Mouse (Mus musculus) liver, embryonic 14.5 days (tissue): ENCODE data around the gene Sec16a. TPM values are rescaled to one million over a fixed set of nuclear protein-coding genes. Genes with fewer than 3 reads are reported as not detected.

Experiments used
- ATAC-seq: fragments of 200-750 bp; cut with Nextera tagmentation; 2 replicates; pipeline ENCODE4 v1.8.0; 2017; ENCODE audit warnings: moderate number of reproducible peaks, mild to moderate bottlenecking, moderate library complexity; ENCODE audit not compliant: insufficient read depth
- DNase-seq, 3 experiments: peaks; one replicate each; pipeline ENCODE4 v3.0.0-alpha.2; 2012 to 2013; ENCODE audit warnings: low read depth in 3 of 3, low spot score in 3 of 3
- H3K27ac ChIP-seq: fragments of 300-500 bp; sonication (generic); 2 replicates; pipeline ENCODE4 v1.5.1; 2014; ENCODE audit warnings: moderate library complexity, mild to moderate bottlenecking, control low read depth, inconsistent platforms
- H3K27me3 ChIP-seq: fragments of 300-500 bp; sonication (generic); 2 replicates; pipeline ENCODE4 v1.6.1; 2014; ENCODE audit warnings: mild to moderate bottlenecking, low read length, moderate library complexity; ENCODE audit not compliant: control insufficient read depth, insufficient read depth
- H3K36me3 ChIP-seq: fragments of 300-500 bp; sonication (generic); replicated peaks from 2 replicates; pipeline ENCODE4 v1.6.1; 2014; ENCODE audit warnings: low read depth; ENCODE audit not compliant: control insufficient read depth, insufficient read depth
- H3K4me1 ChIP-seq, 2 experiments: fragments of 200-500 bp in 1 of 2; fragments of 300-500 bp in 1 of 2; sonication (generic) in 1 of 2; replicated peaks; 2 replicates each; pipeline ENCODE4 v1.6.1; 2012 to 2014; ENCODE audit warnings: antibody characterized with exemption in 1 of 2, inconsistent platforms in 1 of 2, low read length in 1 of 2; ENCODE audit not compliant: control insufficient read depth in 2 of 2, insufficient read depth in 2 of 2
- H3K4me2 ChIP-seq: fragments of 300-500 bp; sonication (generic); 2 replicates; pipeline ENCODE4 v1.6.1; 2014; ENCODE audit warnings: low read depth, mild to moderate bottlenecking, control low read depth, moderate library complexity
- H3K4me3 ChIP-seq, 2 experiments: fragments of 200-500 bp in 1 of 2; fragments of 300-500 bp in 1 of 2; sonication (generic) in 1 of 2; 2 replicates each; pipeline ENCODE4 v1.5.1; 2012 to 2014; ENCODE audit warnings: low read depth in 2 of 2, low read length in 2 of 2, mild to moderate bottlenecking in 2 of 2, control low read depth in 1 of 2, inconsistent platforms in 1 of 2, moderate library complexity in 1 of 2; ENCODE audit not compliant: insufficient read depth in 1 of 2
- H3K9ac ChIP-seq: fragments of 300-500 bp; sonication (generic); replicated peaks from 2 replicates; pipeline ENCODE4 v1.6.1; 2014; ENCODE audit warnings: mild to moderate bottlenecking, control low read depth, moderate library complexity
- H3K9me3 ChIP-seq: fragments of 300-500 bp; sonication (generic); 2 replicates; pipeline ENCODE4 v1.6.1; 2016; ENCODE audit warnings: low read length, mixed read lengths; ENCODE audit not compliant: control insufficient read depth
- CTCF ChIP-seq: IDR thresholded peaks from 2 replicates; pipeline ENCODE4 v1.5.1; 2016; ENCODE audit warnings: antibody characterized with exemption, low read depth, control low read depth
- EP300 ChIP-seq: IDR thresholded peaks from 2 replicates; pipeline ENCODE4 v1.6.1; 2016; ENCODE audit warnings: antibody characterized with exemption, low read depth
- WGBS: fragments of 180-500 bp; shearing (Covaris S2); extraction: QIAGEN DNeasy Blood & Tissue Kit; methylation state at CpG from one replicate; pipeline ENCODE4 v1.1.7; 2014; ENCODE audit not compliant: insufficient replicate concordance; 5-methylcytosine and 5-hydroxymethylcytosine counted together
- polyA plus RNA-seq, 2 experiments: library from polyadenylated mRNA; depleted of rRNA in 1 of 2; stranded (reverse) in 1 of 2; unstranded in 1 of 2; fragments of >200 nt; fragmentation: Nextera tagmentation in 1 of 2; extraction: Ambion mirVana in 1 of 2; gene quantifications; 2 replicates each; pipeline versions ENCODE4 v1.2.1 to v1.2.3; 2012 to 2014

Gene Sec16a
- polyA plus RNA-seq, 2 experiments: 9.3 to 10.5 TPM

DNA sequence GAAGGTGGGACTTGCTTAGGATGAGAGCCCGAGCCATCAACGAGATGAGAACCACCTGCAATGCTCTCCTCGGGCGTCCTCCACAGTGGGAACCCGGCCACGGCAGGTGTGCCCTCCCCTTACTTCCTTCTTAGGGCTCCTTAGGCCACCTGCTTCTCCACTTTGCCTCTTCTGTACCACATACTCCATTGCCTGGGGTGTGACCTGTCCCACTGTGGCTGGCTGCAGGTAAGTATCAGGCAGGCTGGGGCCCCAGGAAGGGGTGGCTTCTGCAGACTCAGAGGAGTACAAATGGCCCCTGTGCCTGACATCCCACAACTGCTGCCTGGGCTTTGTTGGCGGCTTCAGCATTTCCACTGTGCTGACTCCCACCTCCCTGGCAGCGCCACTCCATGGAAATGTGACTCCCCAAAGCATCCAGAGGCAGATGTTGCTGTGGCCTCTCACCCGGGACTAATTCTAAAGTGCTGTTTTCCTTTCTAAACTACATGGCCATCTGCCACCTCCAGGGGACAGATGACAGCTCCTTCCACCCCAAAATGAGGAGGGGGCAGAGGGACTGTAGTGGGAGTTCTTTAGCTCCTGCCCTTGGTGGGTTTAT is 43.6 kb upstream of the Sec16a start:
- 61% methylated on average over 9 of the region's 9 CpGs for WGBS
- no peak for ATAC-seq

GRCm38 (mm10) chr2:26487322-26488021 is 42.5 kb upstream of the Sec16a start:
- TF ChIP-seq CTCF (no peak), EP300 (no peak)
- no peaks in the 10 kb centered on the region for H3K36me3 ChIP-seq
- H3K27ac ChIP-seq: no peak overlapping the region
- 66% methylated on average over 18 of the region's 18 CpGs for WGBS
- no peak overlapping the region for H3K4me2 ChIP-seq
- H3K4me3 ChIP-seq: no peak overlapping the region
- H3K9me3 ChIP-seq: no peaks in the 10 kb centered on the region
- H3K9ac ChIP-seq: no peak overlapping the region
- DNase-seq: no peak
- H3K4me1 ChIP-seq: peaks cover 0 to 9% of the 10 kb centered on the region in 2 experiments; a peak in 2 of 4 replicates
- no peak for ATAC-seq
- H3K27me3 ChIP-seq: no peaks in the 10 kb centered on the region; the same call in 1 of the 2 replicates

More for the DNA sequence above, 43.6 kb upstream of the Sec16a start:
- Histone ChIP-seq H3K27me3 (no peaks in the 10 kb centered on the region; the same call in 1 of the 2 replicates), H3K4me3 (no peak overlapping the region), H3K4me1 (peaks cover 0 to 4% of the 10 kb centered on the region in 2 experiments; a peak in 1 of 4 replicates), H3K27ac (no peak overlapping the region), H3K36me3 (no peaks in the 10 kb centered on the region), H3K4me2 (no peak overlapping the region), H3K9me3 (no peaks in the 10 kb centered on the region), H3K9ac (no peak overlapping the region)
- no peak for DNase-seq
- no peak for TF ChIP-seq CTCF
- TF ChIP-seq EP300: no peak

DNA sequence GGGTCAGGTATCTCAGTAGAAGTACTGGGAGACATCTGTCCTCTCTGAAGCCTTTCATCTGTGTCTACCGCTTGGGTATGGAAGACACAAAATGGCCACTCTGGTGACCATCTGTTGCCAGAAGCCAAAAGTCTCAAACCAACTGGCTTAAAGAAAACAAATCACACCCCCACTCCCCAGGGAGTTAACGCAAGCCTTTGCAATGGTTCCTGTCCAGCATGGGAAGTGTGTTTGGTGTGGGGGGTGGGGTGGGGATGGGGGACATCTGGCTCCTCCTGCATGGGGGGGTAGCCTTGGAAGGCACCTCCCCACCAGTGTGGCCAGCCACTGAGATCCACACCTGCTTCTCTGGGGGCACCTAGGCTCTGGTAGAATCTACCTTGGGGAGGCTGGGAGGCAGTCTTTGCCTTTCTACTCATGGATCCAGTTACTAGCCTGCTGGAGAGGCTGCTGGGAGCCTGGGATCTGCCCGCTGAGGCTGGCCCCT is 41.9 kb upstream of the Sec16a start:
- ATAC-seq: no peak
- Histone ChIP-seq H3K27me3 (no peaks in the 10 kb centered on the region; the same call in 1 of the 2 replicates), H3K27ac (no peak overlapping the region), H3K4me2 (no peak overlapping the region), H3K9ac (no peak overlapping the region), H3K36me3 (no peaks in the 10 kb centered on the region), H3K4me1 (peaks cover 0 to 12% of the 10 kb centered on the region in 2 experiments; a peak in 2 of 4 replicates), H3K9me3 (no peaks in the 10 kb centered on the region), H3K4me3 (no peak overlapping the region)
- DNase-seq: no peak
- TF ChIP-seq EP300: no peak
- no peak for TF ChIP-seq CTCF
- WGBS: 61% methylated on average over 3 of the region's 3 CpGs

DNA sequence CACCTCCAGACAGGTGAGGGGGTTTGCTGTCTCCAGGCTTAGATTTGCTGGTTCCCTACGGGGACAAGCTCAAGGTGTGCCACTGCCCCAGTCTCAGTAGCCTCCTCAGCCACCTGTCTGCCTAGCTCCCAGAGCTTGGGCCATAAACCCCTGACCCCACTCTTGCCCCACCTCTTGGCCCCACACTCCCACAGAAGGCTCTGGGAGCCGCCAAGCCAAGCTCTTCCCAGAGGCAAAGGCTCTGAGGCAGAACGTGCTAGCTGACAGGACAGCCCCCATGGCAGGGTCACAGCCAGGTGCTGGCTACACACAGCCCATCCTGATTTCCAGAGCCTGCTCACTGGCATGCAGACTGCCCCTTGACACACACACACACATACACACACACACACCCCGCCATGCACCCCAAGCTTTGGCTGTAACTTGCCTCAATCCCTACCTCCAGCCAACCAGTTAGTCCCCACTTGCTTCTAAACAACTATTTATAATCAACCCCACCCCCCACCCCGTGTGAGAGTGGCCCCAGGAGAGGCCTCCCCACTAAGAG is 41.3 kb upstream of the Sec16a start:
- ATAC-seq: no peak

DNA sequence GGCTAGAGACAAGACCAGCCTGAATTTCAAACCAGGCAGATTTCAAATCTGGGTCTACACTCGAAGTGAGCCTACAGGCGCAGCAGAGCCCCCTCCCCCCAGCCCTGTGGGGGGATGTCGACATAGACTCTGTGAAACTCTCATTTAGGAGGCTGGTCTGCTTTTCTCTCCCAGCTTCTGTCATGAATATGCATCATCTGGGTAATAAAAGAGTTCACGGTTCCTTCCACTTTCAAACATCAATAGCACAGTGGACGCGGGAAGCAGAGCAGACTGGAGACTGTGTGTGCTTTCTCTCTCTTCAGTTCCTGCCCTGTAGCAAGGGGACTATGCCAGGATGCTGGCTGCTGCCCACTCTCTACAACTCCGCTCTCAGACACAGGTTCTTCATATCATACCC is 40.7 kb upstream of the Sec16a start:
- DNase-seq: no peak
- Histone ChIP-seq H3K27me3 (no peaks in the 10 kb centered on the region; the same call in 1 of the 2 replicates), H3K9me3 (no peaks in the 10 kb centered on the region), H3K27ac (no peak overlapping the region), H3K4me3 (no peak overlapping the region), H3K9ac (no peak overlapping the region), H3K4me2 (no peak overlapping the region), H3K4me1 (peaks cover 0 to 12% of the 10 kb centered on the region in 2 experiments; a peak in 2 of 4 replicates), H3K36me3 (no peaks in the 10 kb centered on the region)
- TF ChIP-seq EP300 (no peak), CTCF (no peak)
- 51% methylated on average over 7 of the region's 7 CpGs for WGBS
- ATAC-seq: no peak

More for the DNA sequence above, 41.3 kb upstream of the Sec16a start:
- H3K27me3 ChIP-seq: no peaks in the 10 kb centered on the region; the same call in 1 of the 2 replicates
- no peak for DNase-seq
- no peak overlapping the region for H3K4me3 ChIP-seq
- H3K4me2 ChIP-seq: no peak overlapping the region
- peaks cover 0 to 12% of the 10 kb centered on the region in 2 experiments; a peak in 2 of 4 replicates for H3K4me1 ChIP-seq
- TF ChIP-seq EP300 (no peak), CTCF (no peak)
- no peak overlapping the region for H3K27ac ChIP-seq
- 38% methylated on average over 5 of the region's 5 CpGs for WGBS
- no peaks in the 10 kb centered on the region for H3K9me3 ChIP-seq
- H3K9ac ChIP-seq: no peak overlapping the region
- no peaks in the 10 kb centered on the region for H3K36me3 ChIP-seq
